Mouse (Mus musculus) testis, adult 2 months (tissue): ENCODE measurements at regions not wholly inside any gene's neighbourhood (a gene's known extent, or its start where the extent isn't known, plus 50 kb on each side); places are given as distances from the start of the nearest gene placed in this dataset.
A peak's percentile ranks its signal among the peaks of the same experiment; 100 is the strongest.

Experiments used
- H3K27ac ChIP-seq: fragments of 200-500 bp; 2 replicates; pipeline ENCODE4 v1.5.1; 2012; ENCODE audit warnings: low read depth, low read length; ENCODE audit not compliant: control insufficient read depth, insufficient read depth
- H3K27me3 ChIP-seq: fragments of 200-500 bp; 2 replicates; pipeline ENCODE4 v1.6.1; 2012; ENCODE audit warnings: mild to moderate bottlenecking, low read length, moderate library complexity; ENCODE audit not compliant: control insufficient read depth, insufficient read depth
- H3K36me3 ChIP-seq: fragments of 200-500 bp; 2 replicates; pipeline ENCODE4 v1.6.1; 2012; ENCODE audit warnings: mild to moderate bottlenecking, low read length; ENCODE audit not compliant: control insufficient read depth, insufficient read depth
- H3K4me1 ChIP-seq: fragments of 200-500 bp; 2 replicates; pipeline ENCODE4 v1.6.1; 2012; ENCODE audit warnings: low read length; ENCODE audit not compliant: control insufficient read depth, insufficient read depth
- H3K4me3 ChIP-seq: fragments of 200-500 bp; 2 replicates; pipeline ENCODE4 v1.5.1; 2012; ENCODE audit warnings: low read depth, mild to moderate bottlenecking, low read length, moderate library complexity, mixed read lengths; ENCODE audit not compliant: control insufficient read depth
- CTCF ChIP-seq: fragments of 200-500 bp; IDR thresholded peaks from 2 replicates; pipeline ENCODE4 v1.5.1; 2012; ENCODE audit warnings: low read depth, mild to moderate bottlenecking, inconsistent platforms, low read length, moderate library complexity; ENCODE audit not compliant: control insufficient read depth, insufficient read depth, insufficient replicate concordance
- POLR2A ChIP-seq: fragments of 200-500 bp; IDR thresholded peaks from 2 replicates; pipeline ENCODE4 v1.6.1; 2012; ENCODE audit warnings: low read depth, mild to moderate bottlenecking, inconsistent platforms, low read length, moderate library complexity; ENCODE audit not compliant: control insufficient read depth

DNA sequence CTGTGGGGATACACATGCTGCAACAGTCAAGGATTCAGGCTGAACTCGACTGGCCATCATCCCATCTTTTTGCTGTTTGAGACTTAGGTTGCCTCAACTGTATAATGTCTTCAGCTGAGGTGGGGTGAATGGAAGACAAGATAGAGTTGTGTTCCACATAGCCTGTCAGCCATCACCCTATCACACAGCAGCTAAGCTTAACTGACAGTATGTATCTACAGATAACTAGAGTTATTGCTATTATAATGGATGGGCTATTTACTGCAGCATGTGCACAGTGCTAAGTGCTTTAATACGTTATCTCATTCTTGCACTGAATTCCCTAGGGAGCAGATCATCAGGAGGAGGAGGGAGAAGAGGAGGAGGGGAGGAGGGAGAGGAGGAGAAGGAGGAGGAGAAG is 340.9 kb downstream of the Sox9 start:
- no peak overlapping the region for H3K27ac ChIP-seq
- no peak for TF ChIP-seq POLR2A
- no peak for TF ChIP-seq CTCF
- H3K27me3 ChIP-seq: no peaks in the 10 kb centered on the region
- no peak overlapping the region for H3K4me3 ChIP-seq
- no peaks in the 10 kb centered on the region for H3K4me1 ChIP-seq
- H3K36me3 ChIP-seq: no peaks in the 10 kb centered on the region

DNA sequence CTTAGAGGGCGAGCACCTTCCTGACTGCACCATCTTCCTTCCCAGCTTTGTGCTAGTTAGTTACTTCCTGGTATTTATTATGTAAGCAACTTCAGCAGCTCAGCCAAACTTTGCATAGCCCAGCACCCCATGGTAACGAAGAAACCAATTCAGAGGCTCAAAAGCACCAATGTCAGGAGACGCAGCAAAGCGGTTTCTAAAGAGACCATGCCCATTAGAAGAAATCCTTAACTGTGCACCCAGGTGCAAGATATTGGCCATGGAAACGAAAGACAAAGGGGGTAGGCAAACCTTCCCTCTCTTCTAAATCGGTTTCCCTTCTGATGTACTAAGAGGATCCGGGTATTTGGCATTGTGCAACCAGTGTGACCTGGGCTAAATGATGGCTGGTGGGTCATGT is 343.8 kb downstream of the Sox9 start:
- Histone ChIP-seq H3K4me1 (no peaks in the 10 kb centered on the region), H3K36me3 (no peaks in the 10 kb centered on the region), H3K4me3 (no peak overlapping the region), H3K27ac (no peak overlapping the region), H3K27me3 (no peaks in the 10 kb centered on the region)
- no peak for TF ChIP-seq CTCF
- TF ChIP-seq POLR2A: no peak

DNA sequence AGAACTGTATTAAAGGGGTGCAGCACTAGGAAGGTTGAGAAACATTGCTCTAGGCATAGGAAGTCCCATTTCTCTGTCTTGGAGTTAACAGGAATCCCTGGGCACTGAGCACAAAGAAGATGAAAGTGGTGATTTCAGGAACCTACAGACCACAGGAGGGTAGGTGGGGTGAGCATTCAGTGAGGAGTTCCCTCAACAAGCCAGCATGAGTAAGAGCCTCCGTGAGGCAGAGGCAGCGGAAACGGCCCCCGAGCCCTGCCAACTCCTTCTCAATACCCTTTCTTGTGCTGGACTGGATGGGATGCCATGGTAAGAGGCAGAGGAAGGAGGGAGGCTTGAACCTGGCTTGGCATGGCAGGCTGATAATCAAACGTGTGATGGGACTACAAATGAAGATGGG is 347.2 kb downstream of the Sox9 start:
- H3K27me3 ChIP-seq: no peaks in the 10 kb centered on the region
- no peak overlapping the region for H3K27ac ChIP-seq
- H3K36me3 ChIP-seq: no peaks in the 10 kb centered on the region
- peaks cover 3% of the 10 kb centered on the region; the same call in 1 of the 2 replicates for H3K4me1 ChIP-seq
- TF ChIP-seq POLR2A: no peak
- TF ChIP-seq CTCF: no peak
- H3K4me3 ChIP-seq: no peak overlapping the region

DNA sequence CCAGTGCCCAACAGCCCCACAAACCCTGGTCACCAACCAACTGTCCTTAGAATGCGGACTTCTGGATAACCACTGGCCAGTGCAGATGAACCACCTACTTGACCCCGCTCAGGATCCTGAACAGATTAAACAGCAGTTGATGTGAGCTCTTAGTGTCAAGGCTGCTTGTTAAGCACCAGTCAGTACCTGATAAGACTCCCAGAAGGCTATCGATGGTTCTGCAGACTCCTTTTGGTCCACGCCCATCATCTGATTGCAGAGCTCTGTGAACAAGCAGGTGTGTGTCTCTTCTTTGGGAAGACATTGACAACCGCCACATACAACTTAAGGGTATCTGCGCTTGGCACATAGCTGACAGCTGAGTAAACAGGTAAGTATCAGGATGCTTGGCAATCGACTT is 348.0 kb downstream of the Sox9 start:
- no peak overlapping the region for H3K27ac ChIP-seq
- H3K4me3 ChIP-seq: no peak overlapping the region
- peaks cover 6% of the 10 kb centered on the region for H3K4me1 ChIP-seq
- H3K27me3 ChIP-seq: no peaks in the 10 kb centered on the region
- TF ChIP-seq CTCF (no peak), POLR2A (no peak)
- no peaks in the 10 kb centered on the region for H3K36me3 ChIP-seq

DNA sequence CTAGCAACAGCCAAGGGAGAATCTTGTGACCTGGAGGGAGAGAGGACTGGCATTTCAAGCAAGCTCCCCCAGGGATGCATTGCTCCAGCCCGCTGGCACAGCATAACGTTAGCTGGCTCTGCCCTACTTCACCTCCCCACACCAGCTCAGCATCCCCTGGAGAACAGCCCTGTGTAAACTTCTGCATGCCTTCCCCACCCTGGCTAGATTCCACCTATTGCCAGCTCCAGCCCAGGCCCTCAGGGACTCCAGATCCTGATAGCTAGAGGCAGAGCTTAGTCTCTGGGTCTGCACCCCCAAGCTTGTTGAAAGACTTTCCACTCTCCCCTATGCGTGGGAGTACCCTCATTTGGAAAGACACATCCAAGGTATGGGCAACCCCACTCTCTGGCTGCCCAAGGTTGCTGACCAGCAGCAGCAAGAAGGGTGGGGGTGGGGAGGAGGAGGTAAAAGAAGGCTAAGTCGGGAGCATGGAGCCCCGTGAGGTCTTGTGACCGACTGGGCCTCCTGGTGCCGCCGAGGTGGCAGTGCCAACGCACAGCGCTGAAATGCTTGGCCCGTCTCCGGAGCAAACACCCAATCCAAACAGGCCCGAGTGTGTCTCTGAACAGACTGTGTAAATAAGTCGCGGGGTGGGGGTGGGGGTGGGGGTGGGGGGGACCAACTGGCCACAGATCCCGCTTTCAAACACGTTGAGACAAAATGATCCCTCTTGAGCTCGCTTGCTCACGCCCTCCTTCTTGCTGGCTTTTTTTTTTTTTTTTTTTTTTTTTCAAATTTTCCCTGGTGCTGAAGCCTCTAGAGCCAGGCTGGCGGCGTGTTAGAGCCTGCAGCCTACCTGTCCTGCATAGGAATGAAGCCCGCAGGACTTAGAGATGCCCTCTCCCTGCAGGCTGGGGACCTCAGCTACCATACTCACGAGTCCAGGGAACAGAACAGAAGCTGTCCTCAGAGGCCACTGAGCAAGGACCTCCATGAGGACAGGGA is 350.3 kb downstream of the Sox9 start:
- TF ChIP-seq CTCF (no peak), POLR2A (0 out of 2 replicates have a peak, but pooled peaks have one; percentile 23)
- Histone ChIP-seq H3K36me3 (no peaks in the 10 kb centered on the region), H3K4me1 (peaks cover 7% of the 10 kb centered on the region), H3K27me3 (no peaks in the 10 kb centered on the region), H3K27ac (peak overlapping the region; percentile 33; the same call in 1 of the 2 replicates), H3K4me3 (no peak overlapping the region)

DNA sequence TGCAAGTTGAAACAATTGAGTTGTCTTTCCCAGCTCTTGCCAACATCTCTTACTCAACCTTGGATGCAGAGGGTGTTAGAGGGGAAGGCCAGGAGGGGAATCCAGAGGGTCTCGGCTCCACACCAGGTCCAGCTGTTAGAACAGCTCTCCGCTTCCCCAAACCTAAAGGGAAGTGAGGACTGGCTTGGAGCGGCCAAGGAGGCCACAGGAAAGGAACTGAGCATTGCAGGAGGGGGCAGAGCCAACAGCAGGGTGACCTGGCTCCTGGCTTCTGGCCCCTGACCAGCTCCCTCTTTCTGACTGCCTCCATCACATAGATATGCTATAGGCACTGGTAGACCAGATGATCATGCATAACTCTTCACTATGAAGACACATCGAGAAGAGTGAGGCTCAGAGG is 351.4 kb downstream of the Sox9 start:
- TF ChIP-seq CTCF: no peak
- no peak for TF ChIP-seq POLR2A
- no peak overlapping the region for H3K27ac ChIP-seq

DNA sequence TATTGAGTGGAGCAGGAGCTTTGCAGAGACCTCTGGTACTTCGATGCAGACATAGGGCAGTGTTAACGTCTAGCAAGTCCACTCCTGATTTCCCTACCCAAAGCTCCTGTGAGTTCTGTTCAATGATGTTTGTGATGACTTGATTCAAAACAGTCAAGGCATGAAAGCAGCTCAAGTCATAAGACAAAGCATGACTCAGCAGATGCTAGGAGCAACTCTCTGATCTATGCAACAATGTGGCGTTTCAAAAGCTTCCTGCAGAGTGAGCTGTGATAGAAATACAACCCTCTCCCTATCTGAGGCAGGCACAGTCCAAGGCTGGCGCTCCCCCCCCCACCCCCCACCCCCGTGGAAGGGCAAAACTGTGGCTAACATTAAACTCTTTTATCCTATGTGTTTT is 353.2 kb downstream of the Sox9 start:
- Histone ChIP-seq H3K36me3 (no peaks in the 10 kb centered on the region), H3K27ac (peak overlapping the region; percentile 39), H3K27me3 (no peaks in the 10 kb centered on the region), H3K4me1 (peaks cover 9% of the 10 kb centered on the region), H3K4me3 (no peak overlapping the region)
- TF ChIP-seq CTCF: no peak

More for the DNA sequence above, 351.4 kb downstream of the Sox9 start:
- Histone ChIP-seq H3K4me3 (no peak overlapping the region), H3K36me3 (no peaks in the 10 kb centered on the region), H3K4me1 (peaks cover 7% of the 10 kb centered on the region), H3K27me3 (no peaks in the 10 kb centered on the region)
